Mouse (Mus musculus): Measurements from ENCODE around the gene Rtn4rl2. TPM values are rescaled to one million over a fixed set of nuclear protein-coding genes. Genes with fewer than 3 reads are reported as not detected.
"Not testable (repeated sequence)": the region's sequence is repeated elsewhere in the genome, so short reads cannot be mapped to it uniquely, and the experiment has no call there.

Rtn4rl2 gene
- 100 to 1,000 TPM in 1 of 2 experiments, 10 to 100 TPM in 1; 87.6 to 102 TPM for total RNA-seq (2021)

DNA sequence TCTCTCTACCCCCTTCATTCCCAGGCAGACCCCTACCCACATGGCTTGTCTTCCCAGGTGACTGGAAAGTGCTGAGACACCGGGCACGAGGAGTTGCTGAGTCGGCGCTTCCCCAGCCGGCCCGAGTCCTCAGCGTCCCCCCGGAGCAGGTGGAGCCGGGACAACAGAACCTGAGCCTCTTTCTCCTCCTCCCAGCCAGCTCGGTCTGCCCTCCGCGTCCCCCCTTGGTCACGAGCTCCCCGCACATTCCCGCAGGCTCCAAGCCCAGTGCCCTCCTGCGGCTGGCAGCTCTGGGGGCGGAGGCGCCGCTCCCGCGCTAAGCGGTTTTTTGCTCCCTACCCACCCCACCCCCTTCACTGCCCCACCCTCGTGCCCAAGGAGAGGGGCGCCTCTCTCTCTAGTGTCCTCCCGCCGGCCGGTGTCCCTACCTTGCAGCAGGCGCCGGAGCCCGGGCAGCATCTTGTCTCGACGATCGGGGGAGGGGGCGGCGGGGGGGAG, at the start of gene Rtn4rl2:
TSS of gene Rtn4rl2 (minus strand) at position 477 of the 498 bp plus-strand sequence.
- DNase-seq (ENCODE audit: low spot score in 2 of 2) = no peak
- intact Hi-C loops (cut with DNase I) = loop anchor here (5.0 kb wide), 2 partner anchors 161 to 169 kb away; partner anchors contain the start of genes Tnks1bp1 and Zdhhc5

DNA sequence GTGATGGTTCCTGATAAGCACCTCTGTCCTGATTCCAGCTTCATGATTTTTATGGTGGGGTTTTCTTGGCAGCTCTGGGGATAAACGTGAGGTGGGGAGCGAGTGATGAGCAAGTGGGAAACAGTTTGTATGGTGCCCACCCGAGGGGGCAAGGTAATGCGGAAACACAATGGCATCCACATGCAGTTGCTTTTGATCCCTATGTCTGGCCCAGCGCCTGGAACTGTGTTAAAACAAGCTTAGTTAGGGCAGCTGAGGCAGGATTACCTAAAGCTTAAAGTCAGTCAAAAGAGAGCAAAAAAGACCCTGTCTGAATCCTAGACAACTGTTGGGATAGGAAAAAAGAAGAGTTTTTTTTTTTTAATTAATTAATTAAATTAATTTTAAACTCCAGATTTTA, 48.6 kb upstream of the Rtn4rl2 start:
- DNase-seq (ENCODE audit: low spot score in 2 of 2) = no peak
- intact Hi-C loops (cut with DNase I) = no loop called here

- intact Hi-C loops (cut with DNase I) = no loop called here
- no peak for DNase-seq (ENCODE audit: low spot score in 2 of 2)
These were observed 48.1 kb upstream of the Rtn4rl2 start for GRCm38 (mm10) chr2:84934649-84935007.

GRCm38 (mm10) chr2:84933992-84934648, 47.6 kb upstream of the Rtn4rl2 start:
- intact Hi-C loops (cut with DNase I) = no loop called here
- no peak for DNase-seq (ENCODE audit: low spot score in 2 of 2)

DNA sequence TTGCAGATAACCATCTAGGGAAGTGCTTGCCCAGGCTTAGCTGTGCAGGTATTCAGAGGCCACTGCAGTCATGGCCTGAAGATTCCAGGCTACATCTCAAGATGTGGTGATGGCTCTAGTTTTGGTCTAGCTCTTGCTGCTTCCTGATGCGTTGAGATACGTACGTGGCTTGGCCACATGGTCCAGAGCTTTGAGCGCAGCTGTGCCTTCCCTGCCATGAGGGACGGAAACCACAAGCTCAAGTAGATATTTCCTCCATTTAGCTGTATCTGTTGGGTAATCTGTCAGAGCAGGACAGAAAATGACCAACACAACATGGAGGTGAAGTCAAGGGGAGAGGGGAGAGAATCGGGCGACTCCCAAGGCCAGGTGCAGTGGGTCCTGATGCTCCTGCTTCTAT, 43.7 kb upstream of the Rtn4rl2 start:
- DNase-seq (ENCODE audit: low spot score in 2 of 2) = no peak
- intact Hi-C loops (cut with DNase I) = no loop called here

GRCm38 (mm10) chr2:84919601-84920108, 33.1 kb upstream of the Rtn4rl2 start:
- intact Hi-C loops (cut with DNase I) = no loop called here
- no peak for DNase-seq (ENCODE audit: low spot score in 2 of 2)

DNA sequence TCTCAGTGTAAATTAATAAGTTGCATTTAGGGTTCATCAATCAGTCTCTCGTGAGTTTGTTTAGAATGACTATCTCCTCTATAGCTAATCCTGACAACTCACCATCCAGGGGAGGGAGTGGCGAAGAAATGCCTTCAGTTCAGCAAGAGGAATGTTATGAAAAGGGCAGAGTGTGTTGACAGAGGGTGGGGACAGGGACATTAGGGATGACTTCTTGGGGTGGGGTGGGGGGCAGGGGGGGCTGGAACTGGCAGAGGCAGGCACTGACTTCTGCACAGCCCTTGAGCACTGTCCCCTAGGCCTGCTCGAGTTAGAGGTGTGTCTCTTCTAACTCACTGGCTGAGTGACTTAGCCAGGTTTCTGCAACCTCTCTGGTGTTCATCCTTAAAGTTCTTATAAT, 31.7 kb upstream of the Rtn4rl2 start:
- intact Hi-C loops (cut with DNase I) = no loop called here
- DNase-seq (ENCODE audit: low spot score in 2 of 2) = no peak

GRCm38 (mm10) chr2:84916548-84917320, 30.2 kb upstream of the Rtn4rl2 start:
- intact Hi-C loops (cut with DNase I) = no loop called here
- peak in 1 of 2 experiments; percentile 11 for DNase-seq (ENCODE audit: low spot score in 2 of 2)

GRCm38 (mm10) chr2:84915330-84915729, 28.8 kb upstream of the Rtn4rl2 start:
- no peak for DNase-seq (ENCODE audit: low spot score in 2 of 2)
- intact Hi-C loops (cut with DNase I) = no loop called here

DNA sequence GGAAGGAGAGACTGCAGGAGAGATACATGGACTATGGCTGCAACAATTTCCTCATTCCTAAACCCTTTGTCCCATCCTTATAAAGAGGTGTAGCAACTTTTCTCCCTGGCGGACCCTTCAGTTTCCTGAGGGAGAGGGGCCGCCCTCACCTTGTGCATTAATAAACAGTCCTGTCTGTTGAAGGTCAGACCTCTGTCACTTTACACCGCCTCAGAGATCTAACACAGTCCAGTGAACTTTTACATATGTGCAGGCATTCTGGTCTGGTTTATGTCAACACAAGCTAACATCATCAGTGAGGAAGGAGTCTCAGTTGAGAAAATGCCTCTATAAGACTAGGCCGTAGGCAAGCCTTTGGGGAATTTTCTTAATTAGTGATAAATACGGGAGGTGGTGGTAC, 27.4 kb upstream of the Rtn4rl2 start:
- DNase-seq (ENCODE audit: low spot score in 2 of 2) = no peak
- intact Hi-C loops (cut with DNase I) = no loop called here

DNA sequence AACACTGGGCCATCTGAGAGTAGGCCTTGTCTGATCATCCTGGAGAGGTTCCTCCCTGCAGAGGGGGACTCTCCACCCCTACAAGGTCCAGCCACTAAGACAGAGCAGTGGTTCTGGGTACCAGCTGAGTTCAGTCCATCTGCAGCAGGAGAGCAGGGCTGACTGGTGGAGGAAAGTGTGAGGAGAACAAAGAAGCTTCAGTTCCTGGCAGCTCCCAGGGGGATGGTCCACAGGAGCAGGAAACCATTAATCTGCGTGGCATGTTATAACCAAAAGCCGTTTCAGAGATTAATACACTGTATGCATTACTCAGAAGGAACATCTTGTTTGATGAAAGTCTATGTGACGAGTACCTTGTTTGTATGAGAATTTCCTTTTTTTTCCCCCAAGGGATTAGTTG, 26.2 kb upstream of the Rtn4rl2 start:
- intact Hi-C loops (cut with DNase I) = no loop called here
- DNase-seq (ENCODE audit: low spot score in 2 of 2) = no peak

DNA sequence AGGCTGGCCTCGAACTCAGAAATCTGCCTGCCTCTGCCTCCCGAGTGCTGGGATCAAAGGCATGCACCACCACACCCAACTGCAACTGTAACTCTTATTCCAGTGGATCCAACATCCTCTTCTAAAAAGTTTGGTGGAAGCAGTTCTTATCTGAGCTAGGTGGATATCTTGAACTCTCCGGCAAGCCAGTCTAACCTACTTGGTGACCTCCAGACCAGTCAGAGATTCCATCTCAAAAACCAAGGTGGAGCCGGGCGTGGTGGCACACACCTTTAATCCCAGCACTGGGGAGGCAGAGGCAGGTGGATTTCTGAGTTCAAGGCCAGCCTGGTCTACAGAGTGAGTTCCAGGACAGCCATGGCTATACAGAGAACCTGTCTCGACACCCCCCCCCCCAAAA, 10.2 kb upstream of the Rtn4rl2 start:
- intact Hi-C loops (cut with DNase I); DNase-seq (ENCODE audit: low spot score in 2 of 2): not testable (repeated sequence)

GRCm38 (mm10) chr2:84895495-84896198, 9.1 kb upstream of the Rtn4rl2 start:
- DNase-seq (ENCODE audit: low spot score in 2 of 2) = no peak
- intact Hi-C loops (cut with DNase I) = no loop called here

DNA sequence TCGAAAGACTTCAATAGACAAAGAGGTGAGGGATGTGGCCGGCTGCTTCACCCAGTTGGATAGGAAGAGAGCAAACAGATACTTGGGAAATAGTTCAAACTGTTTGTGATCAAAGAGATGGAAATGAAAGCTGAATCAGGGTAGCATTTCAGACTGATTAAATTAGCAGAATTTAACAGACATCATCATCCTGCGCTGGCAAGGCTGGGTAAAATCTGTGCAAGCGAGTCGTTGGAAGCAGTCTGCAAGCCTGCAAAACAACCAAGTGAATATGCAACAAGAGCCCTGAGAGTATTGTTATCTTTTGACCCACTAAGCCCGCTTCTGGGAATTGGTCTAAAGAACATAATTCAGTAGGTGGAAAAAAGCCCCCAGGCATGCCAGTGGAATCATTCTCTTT, 6.8 kb upstream of the Rtn4rl2 start:
- DNase-seq (ENCODE audit: low spot score in 2 of 2) = no peak
- intact Hi-C loops (cut with DNase I) = no loop called here

DNA sequence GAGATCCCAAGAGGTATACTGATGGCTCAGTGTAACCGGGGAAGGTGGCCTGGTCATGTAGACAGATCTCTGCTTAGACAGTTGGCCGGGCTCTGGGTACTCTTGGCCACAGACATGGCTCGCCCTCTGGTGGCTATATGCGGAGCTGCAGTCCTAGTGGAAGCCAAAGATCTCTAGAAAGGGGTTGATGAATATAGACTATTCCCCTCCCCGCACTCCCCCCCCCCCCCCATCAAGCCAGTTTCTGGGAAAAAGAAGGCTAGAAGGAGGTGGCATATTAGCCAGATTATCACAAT, 3.5 kb upstream of the Rtn4rl2 start:
- intact Hi-C loops (cut with DNase I) = loop anchor here (1.0 kb wide), 1 partner anchor 59 kb away; no protein-coding TSS in a partner anchor
- peak; percentile 76 to 84 for DNase-seq (ENCODE audit: low spot score in 2 of 2)

DNA sequence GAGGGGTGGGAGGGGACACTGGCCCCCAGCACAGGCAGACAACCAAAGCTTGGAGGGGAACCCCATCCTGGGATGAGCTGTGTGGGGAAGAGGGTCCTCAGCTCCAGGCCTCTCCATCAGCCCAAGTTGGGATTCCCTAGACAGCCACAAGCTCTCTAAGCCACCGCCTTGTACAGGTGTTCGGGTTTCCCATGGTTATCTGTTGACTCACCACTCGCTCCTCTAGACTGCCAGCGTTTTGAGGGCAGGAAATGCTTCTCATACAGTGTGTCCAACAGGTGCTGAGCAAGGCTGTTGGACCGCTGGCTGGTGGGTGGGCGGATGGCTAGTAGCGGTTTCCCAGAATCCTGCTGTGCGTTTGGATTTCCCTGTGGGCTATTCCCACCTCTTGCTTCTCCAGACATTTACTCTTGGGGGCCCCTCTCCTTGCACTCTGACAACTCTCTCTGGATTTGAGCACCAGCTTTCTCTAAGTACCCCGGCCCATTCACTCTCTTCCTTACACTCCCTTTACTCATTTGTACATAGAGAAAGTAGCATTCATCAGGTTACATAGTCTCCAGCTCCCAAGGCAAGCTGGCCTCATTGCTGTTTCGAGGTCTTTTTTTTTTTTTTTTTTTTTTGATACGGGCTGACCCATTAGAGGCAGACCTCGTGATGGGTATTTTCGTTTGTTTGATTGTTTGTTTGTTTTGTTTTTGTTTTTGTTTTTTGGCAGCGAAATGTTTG, 3.0 kb upstream of the Rtn4rl2 start:
- peak in 1 of 2 experiments; percentile 38 for DNase-seq (ENCODE audit: low spot score in 2 of 2)
- intact Hi-C loops (cut with DNase I) = loop anchor here (1.0 to 5.0 kb wide), 4 partner anchors 58 to 172 kb away; partner anchors contain the start of genes Tnks1bp1 and Zdhhc5

DNA sequence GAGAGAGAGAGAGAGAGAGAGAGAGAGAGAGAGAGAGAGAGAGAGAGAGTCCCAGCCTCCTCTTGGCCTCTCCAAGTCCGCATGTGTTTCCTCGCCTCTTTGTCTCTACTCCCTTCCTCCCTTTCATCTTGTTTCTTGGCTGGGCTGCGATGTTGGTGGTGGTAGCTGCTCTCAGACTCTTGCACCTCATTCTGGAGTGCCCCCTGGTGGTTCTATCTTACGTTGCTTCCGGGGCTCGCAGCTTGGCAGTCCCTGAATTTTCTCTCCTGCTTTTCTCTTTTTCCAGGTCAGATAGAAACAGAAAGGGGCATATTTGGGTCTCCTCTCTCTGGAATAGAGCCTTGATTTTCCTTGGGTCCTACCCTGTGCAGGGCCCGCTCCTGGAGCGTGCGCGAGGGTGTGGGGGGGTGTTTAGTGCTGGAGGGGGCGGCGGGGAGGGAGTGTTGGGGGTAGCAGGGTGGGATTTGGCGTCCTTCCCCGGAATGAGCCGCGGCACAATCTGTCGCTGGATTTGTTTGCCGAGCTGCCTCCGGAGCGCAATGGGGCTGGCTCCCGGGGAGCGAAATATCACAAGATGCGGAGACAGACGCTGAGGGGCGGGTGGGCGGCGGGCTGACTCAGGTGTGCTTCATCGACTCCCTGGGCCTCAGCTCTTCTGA, 2.3 kb upstream of the Rtn4rl2 start:
- DNase-seq (ENCODE audit: low spot score in 2 of 2) = peak; percentile 79 to 89
- intact Hi-C loops (cut with DNase I) = loop anchor here (1.0 to 5.0 kb wide), 4 partner anchors 19 to 171 kb away; partner anchors contain the start of genes Tnks1bp1 and Zdhhc5

GRCm38 (mm10) chr2:84887411-84888271, 1.1 kb upstream of the Rtn4rl2 start:
- intact Hi-C loops (cut with DNase I) = loop anchor here (1.0 to 5.0 kb wide), 4 partner anchors 18 to 170 kb away; partner anchors contain the start of genes Tnks1bp1 and Zdhhc5
- DNase-seq (ENCODE audit: low spot score in 2 of 2) = peak; percentile 57 to 77
